Mouse (Mus musculus): Measurements from ENCODE around the gene Spx.

Spx gene

DNA sequence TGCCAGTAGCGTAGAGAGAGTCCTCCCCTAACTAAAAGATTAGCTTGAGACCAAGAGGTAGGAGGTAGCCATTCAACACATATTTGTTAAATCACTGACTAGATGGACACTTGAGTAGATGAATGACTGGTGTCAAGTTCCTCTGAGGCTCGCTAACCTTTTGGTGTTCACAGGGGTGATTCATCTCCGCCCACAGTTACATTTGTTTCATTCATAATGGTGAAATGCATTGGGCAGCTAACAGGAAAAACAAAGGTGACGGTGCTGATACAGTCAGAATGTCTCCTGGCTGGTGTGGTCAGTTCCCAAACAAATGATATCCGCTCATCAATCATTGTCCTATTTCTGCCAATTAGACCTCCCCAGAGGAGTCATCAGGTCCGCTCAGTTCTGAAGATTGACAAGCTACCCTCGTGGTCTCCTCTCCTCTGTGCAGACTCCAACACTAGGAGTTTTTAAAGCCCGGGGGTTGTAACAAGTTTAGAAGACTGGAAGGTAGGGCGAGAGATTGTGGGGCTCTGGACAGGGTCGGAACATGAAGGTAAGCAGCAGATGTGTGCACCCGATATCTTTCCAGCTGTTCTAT, at the start of gene Spx:
TSS of gene Spx (plus strand) at position 536 of the 586 bp plus-strand sequence.
- DNase-seq (ENCODE audit: low read depth, low spot score), result no peak

DNA sequence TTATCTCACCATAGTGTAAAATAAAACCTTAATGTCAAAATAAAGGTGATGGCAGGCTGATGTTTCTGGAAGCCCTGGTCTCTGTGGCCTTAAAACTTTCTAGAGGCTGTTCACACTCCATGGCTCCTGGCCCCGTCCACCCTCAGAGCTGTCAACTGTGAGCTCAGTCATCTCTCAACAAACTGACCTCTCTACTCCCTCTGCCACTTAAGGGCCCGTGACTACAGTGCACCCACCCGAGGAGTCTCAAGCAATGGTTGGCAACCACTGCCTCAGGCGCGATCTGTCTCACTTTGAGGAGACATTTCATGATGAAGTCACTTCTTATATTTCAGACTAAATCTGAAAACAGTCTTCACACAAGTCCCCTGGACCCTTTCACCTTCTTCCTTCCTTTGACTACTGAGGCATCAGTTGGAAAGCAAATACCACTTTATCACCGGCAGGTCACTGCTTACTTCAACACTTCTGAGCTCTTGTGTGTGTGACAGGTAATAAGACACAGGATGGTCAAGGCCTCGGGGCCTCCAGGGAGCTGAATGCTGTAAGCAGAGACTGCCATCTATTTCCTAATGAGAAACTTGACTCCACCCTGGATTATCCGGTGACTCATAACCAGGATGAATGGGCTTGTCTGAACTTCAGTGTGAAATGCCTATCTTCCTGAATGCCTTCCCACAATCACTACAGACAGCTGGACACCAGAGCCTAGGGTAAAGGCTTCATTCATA, 47.3 kb upstream of the Spx start:
- DNase-seq (ENCODE audit: low read depth, low spot score), result no peak

GRCm38 (mm10) chr6:142366473-142367018, 46.7 kb upstream of the Spx start:
- DNase-seq (ENCODE audit: low read depth, low spot score), result no peak

- no peak for DNase-seq (ENCODE audit: low read depth, low spot score)
Observed at GRCm38 (mm10) chr6:142367565-142367964, 45.7 kb upstream of the Spx start.

- no peak for DNase-seq (ENCODE audit: low read depth, low spot score)
Observed at GRCm38 (mm10) chr6:142369568-142369967, 43.7 kb upstream of the Spx start.

- no peak for DNase-seq (ENCODE audit: low read depth, low spot score)
Observed at GRCm38 (mm10) chr6:142377081-142377480, 36.2 kb upstream of the Spx start.

GRCm38 (mm10) chr6:142378576-142379330, 34.5 kb upstream of the Spx start:
- peak; percentile 11 for DNase-seq (ENCODE audit: low read depth, low spot score)

DNA sequence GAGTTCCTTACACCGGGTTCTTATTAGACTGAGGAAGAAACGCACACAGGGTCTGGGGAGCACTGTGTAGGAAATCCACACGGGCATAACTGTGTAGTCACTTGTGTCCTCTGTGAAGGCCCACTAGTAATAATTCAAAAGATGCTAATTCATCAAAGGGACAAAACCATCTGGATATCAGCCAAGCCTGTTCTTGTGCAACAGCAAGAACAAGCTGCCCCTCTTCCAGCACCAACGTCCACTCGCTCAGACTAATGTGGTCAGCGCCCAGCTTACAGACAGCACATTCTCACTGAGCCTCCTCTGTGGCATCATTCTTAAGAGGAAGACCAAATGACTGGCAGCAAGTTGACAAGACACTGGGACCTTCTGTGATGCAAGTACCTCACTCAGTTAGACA, 33.3 kb upstream of the Spx start:
- DNase-seq (ENCODE audit: low read depth, low spot score), result no peak

- no peak for DNase-seq (ENCODE audit: low read depth, low spot score)
Observed at GRCm38 (mm10) chr6:142381615-142382014, 31.6 kb upstream of the Spx start.

GRCm38 (mm10) chr6:142384521-142384920, 28.7 kb upstream of the Spx start:
- DNase-seq (ENCODE audit: low read depth, low spot score), result no peak

- no peak for DNase-seq (ENCODE audit: low read depth, low spot score)
Observed at GRCm38 (mm10) chr6:142386285-142387010, 26.8 kb upstream of the Spx start.

- DNase-seq (ENCODE audit: low read depth, low spot score), result peak; percentile 98
Observed at GRCm38 (mm10) chr6:142387011-142387754, 26.1 kb upstream of the Spx start, which contains the start of the genes Recql and Golt1b. Gene Recql, minus strand, starts transcription at chr6:142387087. Gene Golt1b, plus strand, starts transcription at chr6:142387221.

DNA sequence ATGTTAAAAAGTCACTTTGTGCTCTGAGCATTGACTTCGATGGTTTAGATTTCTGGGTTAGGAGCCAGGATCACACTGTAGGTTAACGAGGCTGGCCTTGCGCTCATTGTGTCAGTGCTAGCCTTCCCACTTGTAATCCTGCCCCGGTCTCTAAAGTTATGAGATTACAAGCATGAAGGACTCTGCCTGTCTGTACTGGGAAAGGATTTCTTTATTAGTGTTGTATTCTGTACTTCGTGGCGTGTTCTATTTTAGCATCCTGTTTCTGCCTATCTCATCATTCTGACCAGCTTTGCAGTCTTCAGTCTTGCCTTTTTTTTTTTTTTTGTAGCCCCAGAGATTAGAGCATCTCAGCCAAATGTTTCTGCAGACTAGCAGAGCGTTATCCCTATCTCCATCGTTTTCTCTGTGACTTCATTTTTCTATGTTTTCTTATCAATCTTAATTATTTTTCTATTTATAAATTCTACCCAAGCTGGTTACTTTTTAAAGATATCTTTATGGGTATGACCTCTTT, 25.4 kb upstream of the Spx start:
- no peak for DNase-seq (ENCODE audit: low read depth, low spot score)

DNA sequence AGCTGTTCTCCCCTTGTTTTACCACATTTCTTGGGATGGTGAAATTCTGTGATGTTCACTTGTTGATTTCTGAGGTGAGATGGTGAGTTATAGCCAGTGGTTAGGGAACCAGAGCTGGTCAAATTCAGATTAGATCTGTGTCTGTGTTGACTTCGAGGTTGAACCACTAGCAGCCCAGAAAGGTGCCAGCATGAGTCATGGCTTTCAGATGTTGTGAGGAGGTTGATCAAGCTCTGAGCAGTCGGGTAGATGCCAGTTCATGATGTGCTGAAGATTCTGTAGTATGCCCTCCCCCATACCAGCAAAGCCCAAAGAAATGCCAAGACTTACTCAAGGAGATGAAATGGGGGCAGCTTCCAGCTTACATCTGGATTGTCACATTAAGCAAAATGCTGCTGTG, 24.1 kb upstream of the Spx start:
- no peak for DNase-seq (ENCODE audit: low read depth, low spot score)

GRCm38 (mm10) chr6:142392312-142392711, 20.9 kb upstream of the Spx start:
- no peak for DNase-seq (ENCODE audit: low read depth, low spot score)

DNA sequence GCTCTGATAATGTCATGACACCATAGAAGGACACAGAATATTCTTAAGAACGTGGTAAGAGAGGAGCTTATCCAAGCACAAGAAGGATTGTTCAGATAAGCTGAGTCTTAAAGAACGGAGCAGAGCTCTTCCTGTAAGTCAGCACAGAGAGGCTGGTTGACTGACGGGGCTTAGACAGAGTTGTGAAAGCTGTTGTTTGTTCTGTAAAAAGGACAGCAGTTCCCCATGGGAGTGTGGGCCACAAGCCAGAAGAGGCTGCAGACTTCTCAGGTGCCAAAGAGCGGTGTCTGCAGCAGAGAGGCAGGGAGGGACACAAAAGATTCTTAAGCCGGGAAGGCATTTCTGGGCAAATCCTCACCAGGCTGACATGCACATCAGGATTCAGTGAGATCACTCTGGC, 18.6 kb upstream of the Spx start:
- no peak for DNase-seq (ENCODE audit: low read depth, low spot score)

- no peak for DNase-seq (ENCODE audit: low read depth, low spot score)
Observed at GRCm38 (mm10) chr6:142395756-142396155, 17.5 kb upstream of the Spx start.

GRCm38 (mm10) chr6:142411140-142411539, 2.1 kb upstream of the Spx start:
- DNase-seq (ENCODE audit: low read depth, low spot score), result no peak

DNA sequence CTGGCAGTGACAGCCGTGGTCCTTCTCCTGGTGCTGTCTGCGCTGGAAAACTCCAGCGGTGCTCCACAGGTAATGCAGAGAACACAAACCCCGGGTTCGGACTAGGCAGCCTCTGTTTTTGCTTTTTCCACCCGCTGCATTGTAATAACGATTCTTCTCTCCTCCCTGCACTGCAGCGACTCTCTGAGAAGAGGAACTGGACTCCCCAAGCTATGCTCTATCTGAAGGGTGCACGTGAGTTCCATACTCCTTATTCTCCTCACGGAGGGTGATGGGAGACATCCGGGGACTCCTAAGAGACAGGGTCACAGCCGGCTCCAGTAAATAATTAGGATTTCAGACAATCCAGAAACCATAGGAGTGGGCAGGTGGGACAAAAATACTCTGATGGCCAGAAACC, 604 bp downstream of the Spx start:
- no peak for DNase-seq (ENCODE audit: low read depth, low spot score)

DNA sequence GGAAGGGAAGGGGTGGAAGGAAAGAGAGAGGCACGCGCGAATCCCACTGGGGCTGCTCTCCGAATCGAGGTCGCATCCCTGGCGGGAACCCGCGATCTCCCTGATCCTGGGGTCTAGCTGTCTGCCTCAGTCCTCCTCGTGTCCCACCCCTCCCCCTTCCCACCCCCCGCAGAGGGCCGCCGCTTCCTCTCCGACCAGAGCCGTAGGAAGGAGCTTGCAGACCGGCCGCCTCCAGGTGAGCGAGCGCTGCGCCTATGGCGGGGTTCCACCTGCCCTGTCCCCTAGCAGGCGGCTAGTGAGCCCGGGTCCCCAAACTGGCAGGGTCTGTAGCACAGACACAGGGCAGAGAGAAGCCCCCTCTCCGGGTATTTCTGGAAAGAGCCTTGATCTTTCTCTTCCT, 1.4 kb downstream of the Spx start:
- DNase-seq (ENCODE audit: low read depth, low spot score), result peak; percentile 48

DNA sequence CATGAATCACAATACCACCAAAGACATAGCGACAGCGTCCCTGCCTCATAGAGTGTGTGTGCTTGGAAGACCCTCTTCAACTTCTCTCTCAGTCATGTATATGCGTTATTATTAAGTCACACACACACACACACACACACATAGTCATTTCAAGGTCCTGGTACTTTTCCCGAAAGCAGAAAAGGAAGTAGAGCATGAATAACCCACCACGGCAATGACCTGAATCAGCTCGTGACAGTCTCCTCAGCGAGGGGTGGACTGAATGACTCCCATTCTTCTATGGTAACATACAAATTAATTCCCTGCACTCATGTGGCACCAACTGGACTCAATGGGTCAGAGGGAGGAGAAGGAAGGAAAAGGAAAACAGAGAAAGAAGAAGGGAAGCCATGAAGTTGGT, 11.7 kb downstream of the Spx start:
- no peak for DNase-seq (ENCODE audit: low read depth, low spot score)

Data from ES-CJ7 (cell line).